Mouse (Mus musculus): Measurements from ENCODE around the gene Rpl3. TPM values are rescaled to one million over a fixed set of nuclear protein-coding genes. Genes with fewer than 3 reads are reported as not detected.

Gene Rpl3
- polyA plus RNA-seq, 1 experiment from 2014 or later: 1,053 TPM

GRCm38 (mm10) chr15:80111436-80111835 is 19.8 kb upstream of the Rpl3 start:
- Histone ChIP-seq H3K36me3 (no peaks in the 10 kb centered on the region), H3K4me1 (no peaks in the 10 kb centered on the region; the same call in 1 of the 2 replicates), H3K27me3 (no peaks in the 10 kb centered on the region), H3K27ac (no peak overlapping the region), H3K4me3 (no peak overlapping the region), H3K4me2 (no peak overlapping the region), H3K9me3 (no peaks in the 10 kb centered on the region), H3K9ac (no peak overlapping the region)
- 77% methylated on average over 12 of the region's 12 CpGs for WGBS
- no peak for ATAC-seq (ENCODE audit: borderline replicate concordance, extremely low read depth, low FRiP score, low TSS enrichment)

- ATAC-seq (ENCODE audit: borderline replicate concordance, extremely low read depth, low FRiP score, low TSS enrichment): no peak
Measured at GRCm38 (mm10) chr15:80107575-80107974, 15.9 kb upstream of the Rpl3 start.

DNA sequence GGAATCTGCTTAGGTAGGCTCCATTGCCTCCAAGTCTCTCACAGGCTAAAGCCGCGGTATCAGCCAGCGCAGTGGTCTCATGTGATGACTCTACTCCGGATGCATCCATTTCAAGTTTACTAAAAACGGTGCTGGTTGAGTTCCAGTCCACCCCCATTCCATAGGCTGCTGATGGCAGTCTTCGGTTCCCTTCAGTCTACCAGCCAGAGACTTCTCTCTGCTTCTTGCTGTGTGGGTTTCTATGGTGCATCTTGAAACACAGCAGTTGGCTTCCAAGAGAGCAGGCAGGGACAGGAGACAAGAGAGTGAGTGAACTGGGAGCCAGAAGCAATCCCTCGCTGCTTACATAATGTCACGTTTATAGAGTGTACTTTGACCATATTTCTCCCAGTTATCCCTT is 15.5 kb upstream of the Rpl3 start:
- Histone ChIP-seq H3K9me3 (no peaks in the 10 kb centered on the region), H3K36me3 (no peaks in the 10 kb centered on the region), H3K4me2 (no peak overlapping the region), H3K9ac (no peak overlapping the region), H3K27me3 (no peaks in the 10 kb centered on the region), H3K27ac (no peak overlapping the region), H3K4me3 (no peak overlapping the region), H3K4me1 (no peaks in the 10 kb centered on the region)
- 91% methylated on average over 8 of the region's 8 CpGs for WGBS
- no peak for ATAC-seq (ENCODE audit: borderline replicate concordance, extremely low read depth, low FRiP score, low TSS enrichment)

More at GRCm38 (mm10) chr15:80107575-80107974, 15.9 kb upstream of the Rpl3 start:
- 86% methylated on average over 3 of the region's 3 CpGs for WGBS
- Histone ChIP-seq H3K9ac (no peak overlapping the region), H3K9me3 (no peaks in the 10 kb centered on the region), H3K27me3 (no peaks in the 10 kb centered on the region), H3K4me3 (no peak overlapping the region), H3K36me3 (no peaks in the 10 kb centered on the region), H3K27ac (no peak overlapping the region), H3K4me2 (no peak overlapping the region), H3K4me1 (no peaks in the 10 kb centered on the region)

GRCm38 (mm10) chr15:80105490-80106410 is 14.1 kb upstream of the Rpl3 start:
- ATAC-seq (ENCODE audit: borderline replicate concordance, extremely low read depth, low FRiP score, low TSS enrichment): no peak
- no peaks in the 10 kb centered on the region for H3K27me3 ChIP-seq
- no peak overlapping the region for H3K9ac ChIP-seq
- WGBS: 51% methylated on average over 12 of the region's 12 CpGs
- H3K4me3 ChIP-seq: no peak overlapping the region
- H3K36me3 ChIP-seq: no peaks in the 10 kb centered on the region
- H3K4me2 ChIP-seq: no peak overlapping the region
- H3K27ac ChIP-seq: no peak overlapping the region
- H3K4me1 ChIP-seq: no peaks in the 10 kb centered on the region
- no peaks in the 10 kb centered on the region for H3K9me3 ChIP-seq

GRCm38 (mm10) chr15:80102495-80102894 is 10.8 kb upstream of the Rpl3 start:
- no peak overlapping the region for H3K4me3 ChIP-seq
- 80% methylated on average over 6 of the region's 6 CpGs for WGBS
- peaks cover 7% of the 10 kb centered on the region for H3K27me3 ChIP-seq
- no peak overlapping the region for H3K27ac ChIP-seq
- H3K4me1 ChIP-seq: peaks cover 8% of the 10 kb centered on the region
- no peaks in the 10 kb centered on the region for H3K9me3 ChIP-seq
- no peak overlapping the region for H3K4me2 ChIP-seq
- no peak overlapping the region for H3K9ac ChIP-seq
- H3K36me3 ChIP-seq: no peaks in the 10 kb centered on the region
- no peak for ATAC-seq (ENCODE audit: borderline replicate concordance, extremely low read depth, low FRiP score, low TSS enrichment)

- no peaks in the 10 kb centered on the region for H3K36me3 ChIP-seq
- no peaks in the 10 kb centered on the region for H3K9me3 ChIP-seq
- no peak for ATAC-seq (ENCODE audit: borderline replicate concordance, extremely low read depth, low FRiP score, low TSS enrichment)
- peaks cover 12% of the 10 kb centered on the region for H3K4me1 ChIP-seq
- H3K9ac ChIP-seq: no peak overlapping the region
- no peak overlapping the region for H3K4me2 ChIP-seq
- H3K27me3 ChIP-seq: peaks cover 7% of the 10 kb centered on the region
- WGBS: 77% methylated on average over 6 of the region's 6 CpGs
- H3K4me3 ChIP-seq: no peak overlapping the region
- H3K27ac ChIP-seq: no peak overlapping the region
Measured at GRCm38 (mm10) chr15:80101503-80101902, 9.8 kb upstream of the Rpl3 start.

GRCm38 (mm10) chr15:80100871-80101270 is 9.2 kb upstream of the Rpl3 start:
- Histone ChIP-seq H3K9me3 (no peaks in the 10 kb centered on the region), H3K27me3 (peaks cover 7% of the 10 kb centered on the region), H3K4me2 (no peak overlapping the region), H3K27ac (no peak overlapping the region), H3K4me1 (peaks cover 12% of the 10 kb centered on the region), H3K36me3 (no peaks in the 10 kb centered on the region), H3K9ac (no peak overlapping the region), H3K4me3 (no peak overlapping the region)
- WGBS: 73% methylated on average over 10 of the region's 10 CpGs
- ATAC-seq (ENCODE audit: borderline replicate concordance, extremely low read depth, low FRiP score, low TSS enrichment): no peak

DNA sequence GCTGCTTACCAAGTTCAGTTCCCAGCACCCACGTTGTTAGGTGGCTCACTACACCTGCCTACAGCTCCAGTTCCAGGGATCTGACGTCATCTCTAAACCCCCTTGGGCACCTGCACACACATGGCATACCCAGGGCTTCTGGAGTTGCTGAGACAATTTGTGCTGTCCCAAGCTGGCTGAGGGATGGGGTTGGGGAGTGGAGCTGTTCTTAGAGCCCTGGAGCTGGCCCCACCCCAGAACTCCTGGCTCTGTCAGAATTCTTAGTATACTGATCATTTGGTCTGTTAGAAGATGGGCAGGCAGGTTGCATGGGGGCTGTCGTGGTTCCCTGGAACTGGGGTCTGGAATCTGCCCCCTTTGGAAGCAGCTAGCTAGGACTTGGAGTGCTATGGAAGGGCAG is 8.5 kb upstream of the Rpl3 start:
- Histone ChIP-seq H3K4me3 (no peak overlapping the region), H3K27me3 (peaks cover 7% of the 10 kb centered on the region), H3K9me3 (no peaks in the 10 kb centered on the region), H3K9ac (no peak overlapping the region), H3K4me2 (no peak overlapping the region), H3K27ac (no peak overlapping the region), H3K36me3 (no peaks in the 10 kb centered on the region), H3K4me1 (peaks cover 12% of the 10 kb centered on the region)
- WGBS: 75% methylated on average over 3 of the region's 3 CpGs
- ATAC-seq (ENCODE audit: borderline replicate concordance, extremely low read depth, low FRiP score, low TSS enrichment): no peak

DNA sequence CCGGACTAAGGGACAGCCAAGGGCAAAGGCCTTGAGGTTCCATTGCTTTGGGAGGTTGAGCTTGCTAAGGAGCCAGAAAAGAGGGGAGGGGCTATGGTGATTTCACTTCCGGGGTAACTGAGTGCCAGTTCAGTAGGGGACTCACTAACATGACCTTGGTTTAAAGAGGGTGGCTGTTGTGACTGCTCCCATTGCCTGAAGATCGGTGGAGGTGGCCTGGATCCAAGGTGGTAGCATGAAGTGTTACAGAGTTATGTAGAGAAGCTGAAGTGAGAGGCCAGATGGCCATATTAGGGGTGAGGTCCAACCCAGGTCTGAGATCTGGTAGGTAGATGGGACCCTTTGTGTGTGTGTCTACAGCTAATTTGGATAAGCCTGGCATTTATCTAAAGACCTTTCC is 7.8 kb upstream of the Rpl3 start:
- no peaks in the 10 kb centered on the region for H3K9me3 ChIP-seq
- WGBS: 59% methylated on average over 3 of the region's 3 CpGs
- H3K27ac ChIP-seq: no peak overlapping the region
- no peak overlapping the region for H3K4me2 ChIP-seq
- H3K4me1 ChIP-seq: peaks cover 12% of the 10 kb centered on the region
- ATAC-seq (ENCODE audit: borderline replicate concordance, extremely low read depth, low FRiP score, low TSS enrichment): no peak
- no peak overlapping the region for H3K4me3 ChIP-seq
- peaks cover 7% of the 10 kb centered on the region for H3K27me3 ChIP-seq
- H3K9ac ChIP-seq: no peak overlapping the region
- H3K36me3 ChIP-seq: no peaks in the 10 kb centered on the region

DNA sequence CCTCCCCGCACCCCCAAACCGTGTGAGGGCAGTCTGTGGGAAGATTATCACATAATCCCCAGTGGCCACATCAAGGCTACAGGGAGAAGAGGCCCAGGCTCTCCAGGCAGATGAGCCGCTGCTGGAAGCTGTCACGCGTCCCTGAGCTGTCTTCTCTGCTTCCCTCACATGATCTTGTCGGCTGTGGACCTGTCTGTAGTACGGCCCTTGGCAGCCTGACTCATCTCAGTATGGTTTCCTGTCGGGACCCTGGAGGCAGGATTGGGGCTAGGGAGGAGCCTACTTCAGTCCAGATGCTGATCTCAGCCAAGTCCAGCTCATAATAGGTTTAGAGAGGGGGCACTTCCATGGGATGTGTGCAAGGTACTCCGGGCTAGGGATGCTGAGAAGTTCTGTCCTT is 7.1 kb upstream of the Rpl3 start:
- Histone ChIP-seq H3K4me3 (no peak overlapping the region), H3K27ac (no peak overlapping the region), H3K4me2 (no peak overlapping the region), H3K27me3 (peaks cover 7% of the 10 kb centered on the region), H3K9me3 (no peaks in the 10 kb centered on the region), H3K36me3 (no peaks in the 10 kb centered on the region), H3K9ac (no peak overlapping the region), H3K4me1 (peaks cover 12% of the 10 kb centered on the region)
- no peak for ATAC-seq (ENCODE audit: borderline replicate concordance, extremely low read depth, low FRiP score, low TSS enrichment)
- WGBS: 33% methylated on average over 9 of the region's 9 CpGs

DNA sequence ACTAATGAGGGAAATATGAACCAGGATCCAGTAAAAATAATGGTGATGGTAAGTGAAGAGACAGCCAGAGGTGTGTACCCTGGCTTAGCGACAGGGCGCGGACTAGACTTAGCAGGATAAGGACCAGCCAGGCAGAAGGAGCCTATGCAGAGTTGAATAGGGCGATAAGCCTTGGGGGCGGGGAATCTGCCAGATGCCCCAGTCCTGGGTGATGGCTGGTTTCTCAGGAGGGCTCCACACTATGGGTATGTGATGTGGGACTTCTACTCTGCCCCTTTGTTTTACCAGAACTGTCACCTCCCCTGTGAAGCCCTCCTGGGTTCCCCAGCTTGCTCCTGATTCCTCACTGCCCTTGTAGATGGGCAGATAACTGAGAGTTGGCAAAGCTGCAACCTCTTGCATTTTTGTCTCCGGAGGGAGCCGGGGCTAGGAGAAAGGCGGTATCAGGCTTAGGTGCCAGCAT is 6.4 kb upstream of the Rpl3 start:
- H3K4me3 ChIP-seq: no peak overlapping the region
- WGBS: 31% methylated on average over 8 of the region's 8 CpGs
- no peak overlapping the region for H3K27ac ChIP-seq
- H3K9me3 ChIP-seq: no peaks in the 10 kb centered on the region
- H3K9ac ChIP-seq: no peak overlapping the region
- no peak; the same call in 1 of the 2 replicates for ATAC-seq (ENCODE audit: borderline replicate concordance, extremely low read depth, low FRiP score, low TSS enrichment)
- H3K27me3 ChIP-seq: peaks cover 13% of the 10 kb centered on the region
- H3K4me2 ChIP-seq: no peak overlapping the region
- no peaks in the 10 kb centered on the region for H3K36me3 ChIP-seq
- H3K4me1 ChIP-seq: peaks cover 12% of the 10 kb centered on the region

Measured in lung, embryonic 15.5 days (tissue).